Mouse (Mus musculus): ENCODE measurements at regions not wholly inside any gene's neighbourhood (a gene's known extent, or its start where the extent isn't known, plus 50 kb on each side); places are given as distances from the start of the nearest gene placed in this dataset.
A peak's percentile ranks its signal among the peaks of the same experiment; 100 is the strongest.

DNA sequence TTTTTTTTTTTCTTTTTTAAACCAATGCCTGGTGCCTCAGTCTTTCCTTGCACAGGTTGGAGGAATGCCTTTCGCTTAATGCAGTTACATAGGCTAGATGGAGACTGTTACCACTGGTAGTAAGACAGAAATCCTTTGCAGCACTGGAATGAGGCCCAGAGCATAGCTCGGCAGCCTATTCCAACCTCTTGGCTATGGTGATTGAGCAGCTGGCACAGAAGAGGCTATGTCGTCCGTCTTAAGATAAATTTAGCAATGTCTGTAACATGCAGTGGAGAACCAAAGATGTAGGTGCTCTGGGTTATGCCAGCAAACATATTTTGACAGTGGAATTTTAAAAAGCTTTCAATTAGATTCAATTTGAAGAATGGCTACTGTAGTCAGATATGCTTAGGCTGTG lies 343.2 kb upstream of the Fam98a start:
- DNase-seq (ENCODE audit: low spot score in 2 of 2): no peak

- no peak for DNase-seq (ENCODE audit: low spot score in 2 of 2)
Measured at GRCm38 (mm10) chr17:75893559-75893958, 341.8 kb upstream of the Fam98a start.

- peak in 1 of 2 experiments; percentile 37 for DNase-seq (ENCODE audit: low spot score in 2 of 2)
Measured at GRCm38 (mm10) chr17:75892156-75892555, 340.4 kb upstream of the Fam98a start.

GRCm38 (mm10) chr17:75891564-75891963 lies 339.8 kb upstream of the Fam98a start:
- DNase-seq (ENCODE audit: low spot score in 2 of 2): no peak

- peak in 1 of 2 experiments; percentile 1 for DNase-seq (ENCODE audit: low spot score in 2 of 2)
Measured at GRCm38 (mm10) chr17:75877848-75878247, 326.1 kb upstream of the Fam98a start.

- DNase-seq (ENCODE audit: low spot score in 2 of 2): no peak
Measured at GRCm38 (mm10) chr17:75876895-75877294, 325.1 kb upstream of the Fam98a start.

- no peak for DNase-seq (ENCODE audit: low spot score in 2 of 2)
Measured at GRCm38 (mm10) chr17:75874535-75874934, 322.8 kb upstream of the Fam98a start.

DNA sequence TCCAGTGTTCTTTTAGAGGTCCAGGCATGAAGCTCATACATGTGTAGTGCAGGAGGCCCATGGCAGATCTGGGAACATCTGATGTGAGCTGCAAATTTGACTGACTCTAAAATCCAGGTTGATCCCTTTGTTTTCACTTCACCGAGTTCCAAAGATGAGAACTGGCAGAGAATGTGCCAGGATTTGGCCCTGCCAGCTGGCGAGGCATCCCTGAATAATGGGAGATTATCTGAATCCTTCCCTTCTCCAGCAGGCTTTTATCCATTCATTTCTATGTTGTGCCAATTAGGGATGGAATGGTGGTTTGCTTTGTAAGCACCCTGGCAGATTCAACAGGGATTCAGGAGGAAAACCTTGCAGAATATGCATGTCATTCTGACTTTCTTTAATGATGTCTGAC lies 318.7 kb upstream of the Fam98a start:
- DNase-seq (ENCODE audit: low spot score in 2 of 2): no peak

- no peak for DNase-seq (ENCODE audit: low spot score in 2 of 2)
Measured at GRCm38 (mm10) chr17:75857015-75857414, 305.3 kb upstream of the Fam98a start.

DNA sequence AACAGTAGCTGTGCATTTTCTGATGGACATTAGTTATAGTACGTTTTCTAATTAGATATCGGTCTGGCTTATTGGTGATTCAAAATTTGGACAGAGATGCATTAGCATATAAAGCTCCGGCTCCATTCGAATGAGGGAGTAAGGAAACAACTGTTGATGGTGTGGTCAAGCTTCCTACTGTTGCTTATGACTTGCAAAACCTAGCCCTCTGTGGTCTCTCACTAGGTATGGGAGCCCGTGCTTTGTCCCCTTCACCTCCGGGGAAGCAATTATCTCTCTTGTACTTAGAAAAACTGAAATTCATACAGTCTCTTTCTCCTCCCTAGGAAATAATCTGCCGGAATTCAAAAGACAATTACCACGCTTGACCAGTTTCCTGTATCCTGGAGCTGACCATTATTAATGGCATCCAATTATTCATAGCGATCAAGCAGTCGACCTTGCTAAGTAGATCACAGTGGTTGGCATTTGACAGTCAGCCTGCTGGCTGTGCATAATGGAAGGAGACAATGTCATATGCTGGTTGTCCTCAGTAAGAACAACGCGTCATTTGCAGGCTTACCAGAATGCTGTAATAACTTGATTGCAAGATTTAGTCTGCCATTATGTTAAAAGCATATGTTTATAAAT lies 264.4 kb upstream of the Fam98a start:
- no peak for DNase-seq (ENCODE audit: low spot score in 2 of 2)

GRCm38 (mm10) chr17:75812163-75812562 lies 260.4 kb upstream of the Fam98a start:
- no peak for DNase-seq (ENCODE audit: low spot score in 2 of 2)

GRCm38 (mm10) chr17:75808524-75809326 lies 257.0 kb upstream of the Fam98a start:
- no peak for DNase-seq (ENCODE audit: low spot score in 2 of 2)

DNA sequence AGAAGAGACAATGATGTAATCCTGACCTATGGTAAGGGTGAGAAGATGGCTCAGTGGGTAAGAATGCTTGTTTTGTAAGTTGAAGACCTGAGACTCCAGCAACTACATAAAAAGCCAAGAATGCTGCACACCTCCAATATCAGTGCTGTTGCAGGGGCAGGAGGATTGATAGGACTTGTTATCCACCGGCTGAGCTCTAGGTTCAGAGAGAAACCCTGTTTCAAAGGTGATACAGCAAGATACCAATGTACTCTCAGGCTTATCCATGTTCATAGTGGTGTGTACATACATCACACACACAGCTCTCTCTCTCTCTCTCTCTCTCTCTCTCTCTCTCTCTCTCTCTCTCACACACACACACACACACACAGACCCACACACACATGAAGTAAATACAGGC lies 256.3 kb upstream of the Fam98a start:
- DNase-seq (ENCODE audit: low spot score in 2 of 2): no peak

GRCm38 (mm10) chr17:75804358-75804757 lies 252.6 kb upstream of the Fam98a start:
- peak in 1 of 2 experiments; percentile 6 for DNase-seq (ENCODE audit: low spot score in 2 of 2)

GRCm38 (mm10) chr17:75796380-75796779 lies 244.6 kb upstream of the Fam98a start:
- DNase-seq (ENCODE audit: low spot score in 2 of 2): no peak

- peak; percentile 15 to 38 for DNase-seq (ENCODE audit: low spot score in 2 of 2)
Measured at GRCm38 (mm10) chr17:75795772-75796171, 244.0 kb upstream of the Fam98a start.

- no peak for DNase-seq (ENCODE audit: low spot score in 2 of 2)
Measured at GRCm38 (mm10) chr17:75779770-75780169, 228.0 kb upstream of the Fam98a start.

- no peak for DNase-seq (ENCODE audit: low spot score in 2 of 2)
Measured at GRCm38 (mm10) chr17:75776611-75777010, 224.9 kb upstream of the Fam98a start.

DNA sequence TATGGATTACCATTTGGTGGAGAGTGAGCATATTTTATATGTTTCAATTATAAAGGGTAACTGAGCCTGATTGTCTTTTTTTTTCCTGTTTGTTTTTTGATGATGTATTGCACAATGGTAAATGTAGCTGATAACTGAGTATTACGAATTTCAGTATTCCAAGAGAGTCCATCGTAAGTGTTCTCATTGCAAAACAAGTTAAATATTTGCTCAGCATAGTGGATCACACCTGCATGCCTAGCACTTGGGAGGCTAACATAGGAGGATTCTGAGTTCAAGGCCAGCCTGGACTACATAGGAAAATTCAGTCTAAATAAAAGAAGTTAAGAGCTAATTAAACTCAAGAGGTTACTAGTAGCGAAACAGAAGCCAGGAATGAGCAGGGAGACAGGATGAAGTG lies 223.8 kb upstream of the Fam98a start:
- DNase-seq (ENCODE audit: low spot score in 2 of 2): no peak

DNA sequence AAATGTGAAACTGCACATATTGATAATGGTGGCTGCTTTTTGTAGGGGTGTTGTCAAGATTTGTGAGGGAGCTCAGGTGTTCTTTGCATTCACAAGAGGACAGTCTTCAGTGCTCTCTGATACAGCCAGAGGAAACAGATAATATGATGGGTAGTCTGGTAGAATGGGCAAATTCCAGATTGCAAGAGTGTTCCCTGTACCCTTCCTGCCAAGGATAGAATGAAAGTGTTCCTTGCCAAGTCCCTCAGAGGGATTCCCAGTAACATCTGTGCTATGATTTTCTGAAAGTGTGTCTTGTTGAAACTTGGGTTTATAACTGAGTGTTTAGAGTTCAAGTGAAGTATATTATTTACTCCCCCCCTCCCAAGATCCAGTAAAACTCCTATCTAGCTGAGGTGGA lies 221.1 kb upstream of the Fam98a start:
- DNase-seq (ENCODE audit: low spot score in 2 of 2): no peak

DNA sequence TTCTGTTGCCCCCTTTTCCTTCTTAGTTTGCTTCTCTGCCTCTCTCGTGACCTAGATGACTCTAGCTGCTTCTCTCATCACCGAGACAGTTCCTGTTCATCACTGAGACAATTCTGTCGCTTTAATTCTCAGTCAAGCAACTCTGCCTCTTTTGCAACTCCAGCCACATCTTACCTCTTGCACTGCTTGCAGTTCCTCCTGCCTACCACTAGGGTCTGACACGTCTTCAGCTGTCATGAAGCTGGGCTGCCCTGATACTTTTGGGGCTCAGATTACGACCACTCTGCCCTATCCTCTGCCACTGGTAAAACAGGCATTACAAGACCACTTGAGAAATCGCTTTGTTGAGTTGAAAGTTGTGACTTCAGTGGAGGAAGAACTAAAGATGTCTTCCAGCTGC lies 216.9 kb upstream of the Fam98a start:
- no peak for DNase-seq (ENCODE audit: low spot score in 2 of 2)

DNA sequence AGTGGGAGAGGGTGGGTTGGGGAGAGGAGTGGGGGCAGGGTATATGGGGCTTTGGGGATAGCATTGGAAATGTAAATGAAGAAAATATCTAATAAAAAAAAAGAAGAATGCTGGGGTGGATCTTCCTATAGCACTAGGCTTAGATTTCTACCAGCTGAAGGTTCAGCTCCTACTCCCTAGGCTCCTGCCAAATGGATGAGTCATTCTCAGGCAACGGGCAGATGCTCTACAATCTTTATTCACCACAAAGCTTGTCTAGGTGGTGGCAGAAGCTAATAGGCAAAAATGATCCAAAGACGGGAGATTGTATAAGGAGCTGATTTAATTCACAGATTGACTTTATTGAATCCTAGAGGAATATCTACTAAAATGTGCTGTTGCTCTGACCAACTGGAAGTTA lies 211.6 kb upstream of the Fam98a start:
- DNase-seq (ENCODE audit: low spot score in 2 of 2): no peak

GRCm38 (mm10) chr17:75756487-75756886 lies 204.7 kb upstream of the Fam98a start:
- DNase-seq (ENCODE audit: low spot score in 2 of 2): no peak
